Mouse (Mus musculus) stomach, embryonic 16.5 days (tissue): ENCODE results near the gene Kctd18. TPM values are rescaled to one million over a fixed set of nuclear protein-coding genes. Genes with fewer than 3 reads are reported as not detected.
"Not testable (repeated sequence)": the region's sequence is repeated elsewhere in the genome, so short reads cannot be mapped to it uniquely, and the experiment has no call there.

Experiments used
- ATAC-seq: fragments of 200-750 bp; cut with Nextera tagmentation; 2 replicates; pipeline ENCODE4 v1.8.0; 2017; ENCODE audit warnings: moderate number of reproducible peaks, moderate TSS enrichment; ENCODE audit not compliant: insufficient read depth, low FRiP score
- H3K27ac ChIP-seq: fragments of 300-500 bp; sonication (generic); 2 replicates; pipeline ENCODE4 v1.5.1; 2014; ENCODE audit warnings: low read length
- H3K27me3 ChIP-seq: fragments of 300-500 bp; sonication (generic); 2 replicates; pipeline ENCODE4 v1.6.1; 2014; ENCODE audit warnings: low read length, control low read depth, mixed read lengths; ENCODE audit not compliant: control insufficient read depth, insufficient read depth
- H3K36me3 ChIP-seq: fragments of 300-500 bp; sonication (generic); 2 replicates; pipeline ENCODE4 v1.6.1; 2014; ENCODE audit warnings: low read length; ENCODE audit not compliant: control insufficient read depth, insufficient read depth
- H3K4me1 ChIP-seq: fragments of 300-500 bp; sonication (generic); 2 replicates; pipeline ENCODE4 v1.6.1; 2014; ENCODE audit warnings: low read length, control low read depth, mixed read lengths; ENCODE audit not compliant: control insufficient read depth, insufficient read depth
- H3K4me2 ChIP-seq: fragments of 300-500 bp; sonication (generic); 2 replicates; pipeline ENCODE4 v1.6.1; 2014; ENCODE audit warnings: low read depth, low read length, mixed read lengths
- H3K4me3 ChIP-seq: fragments of 300-500 bp; sonication (generic); replicated peaks from 2 replicates; pipeline ENCODE4 v1.5.1; 2014; ENCODE audit warnings: mild to moderate bottlenecking, low read length
- H3K9ac ChIP-seq: fragments of 300-500 bp; sonication (generic); 2 replicates; pipeline ENCODE4 v1.6.1; 2014; ENCODE audit warnings: low read length
- H3K9me3 ChIP-seq: fragments of 300-500 bp; sonication (generic); replicated peaks from 2 replicates; pipeline ENCODE4 v1.6.1; 2016; ENCODE audit warnings: low read length, control low read depth; ENCODE audit not compliant: control insufficient read depth
- WGBS: fragments of 180-500 bp; shearing (Covaris S2); extraction: QIAGEN DNeasy Blood & Tissue Kit; methylation state at CpG from one replicate; pipeline ENCODE4 v1.1.7; 2014; 5-methylcytosine and 5-hydroxymethylcytosine counted together
- polyA plus RNA-seq: library from polyadenylated mRNA; unstranded; fragments of >200 nt; fragmentation: Nextera tagmentation; extraction: Ambion mirVana; gene quantifications from 2 replicates; pipeline ENCODE4 v1.2.1, GENCODE M21; 2015

Kctd18 gene
- polyA plus RNA-seq, 1 experiment from 2014 or later: 14.7 TPM

DNA sequence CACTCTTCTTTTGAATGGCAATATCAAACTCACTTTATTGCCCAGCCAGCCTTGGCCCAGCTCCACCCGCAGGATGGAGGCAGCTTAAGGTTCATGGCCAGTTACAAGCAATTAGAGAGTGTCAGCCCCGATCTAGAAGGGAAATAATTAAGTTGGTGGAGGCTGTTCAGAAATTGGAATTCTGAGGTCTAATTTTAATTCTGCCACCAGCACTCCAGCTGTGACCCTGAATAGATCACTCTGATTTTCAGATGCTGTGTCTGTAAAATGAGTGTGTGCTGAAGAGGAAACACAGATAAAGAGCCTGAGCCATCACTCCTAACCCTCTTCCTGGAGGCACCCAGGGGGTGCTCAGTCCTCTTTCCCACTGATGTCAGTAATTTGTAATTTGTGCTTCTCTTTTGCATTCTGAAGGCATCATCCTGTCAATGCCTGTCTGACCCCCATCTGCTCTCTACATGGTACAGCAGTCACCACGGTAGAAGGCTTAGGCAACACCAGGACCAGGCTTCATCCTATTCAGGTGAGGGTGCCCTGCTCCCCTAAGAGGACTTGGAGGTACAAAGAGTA is 28.1 kb upstream of the Kctd18 start:
- Histone ChIP-seq H3K36me3 (no peaks in the 10 kb centered on the region), H3K27me3 (no peaks in the 10 kb centered on the region), H3K4me1 (no peaks in the 10 kb centered on the region), H3K4me3 (no peak overlapping the region), H3K27ac (no peak overlapping the region), H3K9ac (no peak overlapping the region), H3K9me3 (no peaks in the 10 kb centered on the region), H3K4me2 (no peak overlapping the region)
- 72% methylated on average over 3 of the region's 3 CpGs for WGBS
- ATAC-seq: no peak

GRCm38 (mm10) chr1:58045546-58045945 is 26.8 kb upstream of the Kctd18 start:
- WGBS: 70% methylated on average over 5 of the region's 5 CpGs
- H3K4me3 ChIP-seq: no peak overlapping the region
- no peak overlapping the region for H3K4me2 ChIP-seq
- H3K27me3 ChIP-seq: no peaks in the 10 kb centered on the region
- no peaks in the 10 kb centered on the region for H3K36me3 ChIP-seq
- no peak for ATAC-seq
- no peak overlapping the region for H3K27ac ChIP-seq
- no peaks in the 10 kb centered on the region for H3K9me3 ChIP-seq
- no peaks in the 10 kb centered on the region for H3K4me1 ChIP-seq
- no peak overlapping the region for H3K9ac ChIP-seq

- H3K4me3 ChIP-seq: no peak overlapping the region
- no peaks in the 10 kb centered on the region for H3K9me3 ChIP-seq
- no peaks in the 10 kb centered on the region for H3K36me3 ChIP-seq
- no peak overlapping the region for H3K4me2 ChIP-seq
- H3K9ac ChIP-seq: no peak overlapping the region
- H3K27ac ChIP-seq: no peak overlapping the region
- H3K27me3 ChIP-seq: no peaks in the 10 kb centered on the region
- 60% methylated on average over 3 of the region's 3 CpGs for WGBS
- no peak for ATAC-seq
- no peaks in the 10 kb centered on the region for H3K4me1 ChIP-seq
These were observed 26.3 kb upstream of the Kctd18 start for GRCm38 (mm10) chr1:58045076-58045475.

- not testable (repeated sequence) for H3K9ac ChIP-seq, H3K27ac ChIP-seq, H3K9me3 ChIP-seq, H3K4me3 ChIP-seq, H3K4me2 ChIP-seq, H3K36me3 ChIP-seq, H3K27me3 ChIP-seq, ATAC-seq, H3K4me1 ChIP-seq
- WGBS: 92% methylated on average over 9 of the region's 9 CpGs
These were observed 18.6 kb upstream of the Kctd18 start for GRCm38 (mm10) chr1:58037306-58037705.

GRCm38 (mm10) chr1:58031160-58031769 is 12.5 kb upstream of the Kctd18 start:
- Histone ChIP-seq H3K9me3 (no peaks in the 10 kb centered on the region), H3K27me3 (no peaks in the 10 kb centered on the region), H3K4me1 (peaks cover 10% of the 10 kb centered on the region), H3K36me3 (no peaks in the 10 kb centered on the region), H3K4me2 (no peak overlapping the region), H3K9ac (no peak overlapping the region), H3K4me3 (no peak overlapping the region), H3K27ac (no peak overlapping the region)
- whole genome bisulfite sequencing: 64% methylated on average over 10 of the region's 10 CpGs
- ATAC-seq: peak; percentile 38; the same call in 1 of the 2 replicates

DNA sequence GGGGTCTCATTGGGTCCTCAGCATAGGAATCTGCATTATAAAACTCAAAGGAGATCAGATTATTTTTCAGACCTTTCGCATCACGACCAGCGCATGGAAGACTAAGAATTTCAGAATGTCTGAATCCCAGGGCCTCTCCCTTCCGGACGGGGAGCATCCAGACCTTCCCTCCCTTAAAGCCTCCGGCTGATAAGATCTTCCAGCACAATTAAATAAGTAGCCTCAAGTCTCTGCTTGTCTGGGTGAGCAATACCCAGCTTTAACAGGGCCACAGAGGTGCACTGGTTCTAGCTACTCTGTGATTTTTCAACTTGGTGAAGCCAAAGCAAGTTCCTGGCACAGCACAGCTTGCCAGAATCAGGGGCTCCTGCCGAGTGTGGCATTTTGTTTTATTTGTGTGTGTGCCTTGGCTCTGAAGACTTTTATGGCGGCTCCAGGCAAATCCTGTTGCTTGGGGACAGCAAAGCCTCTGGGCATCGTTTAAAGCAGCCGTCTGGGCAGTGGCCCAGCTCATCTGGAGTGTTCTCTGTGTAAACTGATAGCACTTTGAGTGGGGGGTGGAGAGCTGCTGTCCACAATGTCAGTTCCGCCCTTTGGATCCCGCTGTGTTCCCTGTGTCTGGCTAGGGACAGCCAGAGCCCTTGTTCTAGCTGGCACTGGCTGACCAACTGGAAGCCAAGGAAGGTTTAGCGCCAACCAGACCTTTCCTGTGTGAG is 11.6 kb upstream of the Kctd18 start:
- no peaks in the 10 kb centered on the region for H3K9me3 ChIP-seq
- ATAC-seq: no peak
- peak overlapping the region; percentile 14 for H3K27ac ChIP-seq
- H3K27me3 ChIP-seq: no peaks in the 10 kb centered on the region
- peak overlapping the region; percentile 46 for H3K4me2 ChIP-seq
- 33% methylated on average over 13 of the region's 13 CpGs for WGBS
- H3K4me1 ChIP-seq: peaks cover 10% of the 10 kb centered on the region
- peak overlapping the region; percentile 20 for H3K9ac ChIP-seq
- H3K4me3 ChIP-seq: peak overlapping the region; percentile 24
- H3K36me3 ChIP-seq: no peaks in the 10 kb centered on the region

- Histone ChIP-seq H3K4me3 (peak within 1 kb of the TSS; percentile 24), H3K9me3 (no peaks in the 10 kb centered on the region), H3K27ac (peak within 1 kb of the TSS; percentile 14), H3K4me1 (peaks cover 10% of the 10 kb centered on the region), H3K36me3 (no peaks in the 10 kb centered on the region), H3K9ac (peak within 1 kb of the TSS; percentile 20), H3K4me2 (peak within 1 kb of the TSS; percentile 46), H3K27me3 (no peaks in the 10 kb centered on the region)
- WGBS: 9% methylated on average over 12 of the region's 12 CpGs
- peak; percentile 64; the same call in 1 of the 2 replicates for ATAC-seq
These were observed 10.9 kb upstream of the Kctd18 start, which contains the start of gene Aox1 for GRCm38 (mm10) chr1:58029636-58030117. Gene Aox1, plus strand, starts transcription at chr1:58029931.

- Histone ChIP-seq H3K9me3 (no peaks in the 10 kb centered on the region), H3K4me1 (peaks cover 10% of the 10 kb centered on the region), H3K9ac (no peak overlapping the region), H3K27ac (no peak overlapping the region), H3K4me3 (no peak overlapping the region), H3K4me2 (no peak overlapping the region), H3K27me3 (no peaks in the 10 kb centered on the region), H3K36me3 (no peaks in the 10 kb centered on the region)
- ATAC-seq: no peak
- WGBS: 72% methylated on average over 7 of the region's 7 CpGs
These were observed 9.0 kb upstream of the Kctd18 start for GRCm38 (mm10) chr1:58027707-58028106.

DNA sequence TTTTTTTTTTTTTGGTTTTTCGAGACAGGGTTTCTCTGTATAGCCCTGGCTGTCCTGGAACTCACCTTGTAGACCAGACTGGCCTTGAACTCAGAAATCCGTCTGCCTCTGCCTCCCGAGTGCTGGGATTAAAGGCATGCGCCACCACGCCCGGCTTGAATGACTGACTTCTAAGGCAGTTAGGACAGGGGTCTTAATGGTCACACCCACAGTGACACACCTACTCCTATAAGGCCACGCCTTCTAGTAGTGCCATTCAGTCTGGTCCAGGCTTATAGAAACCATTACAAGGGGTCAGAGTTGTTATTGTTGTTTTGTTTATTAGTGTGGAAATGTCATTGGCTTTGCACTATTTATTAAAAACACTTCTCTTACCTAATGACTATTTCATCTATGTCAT is 12.4 kb downstream of the Kctd18 start:
- not testable (repeated sequence) for H3K9me3 ChIP-seq, H3K27ac ChIP-seq, H3K36me3 ChIP-seq, H3K4me2 ChIP-seq, H3K4me1 ChIP-seq, H3K9ac ChIP-seq, H3K27me3 ChIP-seq, ATAC-seq, H3K4me3 ChIP-seq
- WGBS: 92% methylated on average over 7 of the region's 7 CpGs
